Mouse (Mus musculus) intestine, embryonic 14.5 days (tissue): ENCODE measurements around the gene Ska2. TPM values are rescaled to one million over a fixed set of nuclear protein-coding genes. Genes with fewer than 3 reads are reported as not detected.

Experiments
- ATAC-seq: fragments of 200-750 bp; cut with Nextera tagmentation; replicated peaks from 2 replicates; pipeline ENCODE4 v1.8.0; 2017; ENCODE audit warnings: low read depth, moderate number of reproducible peaks, moderate TSS enrichment, moderate library complexity; ENCODE audit not compliant: low FRiP score, low TSS enrichment
- DNase-seq: peaks from one replicate; pipeline ENCODE4 v3.0.0-alpha.2; 2018; ENCODE audit warnings: low spot score
- H3K27ac ChIP-seq: fragments of 300-500 bp; sonication (generic); 2 replicates; pipeline ENCODE4 v1.5.1; 2014; ENCODE audit warnings: low read depth, mild to moderate bottlenecking, control low read depth
- H3K27me3 ChIP-seq: fragments of 300-500 bp; sonication (generic); replicated peaks from 2 replicates; pipeline ENCODE4 v1.6.1; 2014; ENCODE audit warnings: low read length, control low read depth; ENCODE audit not compliant: control insufficient read depth, insufficient read depth
- H3K36me3 ChIP-seq: fragments of 300-500 bp; sonication (generic); 2 replicates; pipeline ENCODE4 v1.6.1; 2014; ENCODE audit warnings: low read length, control low read depth; ENCODE audit not compliant: control insufficient read depth, insufficient read depth
- H3K4me1 ChIP-seq: fragments of 300-500 bp; sonication (generic); replicated peaks from 2 replicates; pipeline ENCODE4 v1.6.1; 2014; ENCODE audit warnings: low read length, control low read depth, mixed read lengths; ENCODE audit not compliant: control insufficient read depth, insufficient read depth
- H3K4me2 ChIP-seq: fragments of 300-500 bp; sonication (generic); 2 replicates; pipeline ENCODE4 v1.6.1; 2014; ENCODE audit warnings: low read length
- H3K4me3 ChIP-seq: fragments of 300-500 bp; sonication (generic); 2 replicates; pipeline ENCODE4 v1.5.1; 2014; ENCODE audit warnings: low read depth, low read length, control low read depth, mixed read lengths
- H3K9ac ChIP-seq: fragments of 300-500 bp; sonication (generic); 2 replicates; pipeline ENCODE4 v1.6.1; 2014; ENCODE audit warnings: mild to moderate bottlenecking, low read length
- H3K9me3 ChIP-seq: fragments of 300-500 bp; sonication (generic); 2 replicates; pipeline ENCODE4 v1.6.1; 2016; ENCODE audit warnings: low read length, control low read depth; ENCODE audit not compliant: control insufficient read depth
- WGBS: fragments of 180-500 bp; shearing (Covaris S2); extraction: QIAGEN DNeasy Blood & Tissue Kit; methylation state at CpG from one replicate; pipeline ENCODE4 v1.1.7; 2014; 5-methylcytosine and 5-hydroxymethylcytosine counted together
- polyA plus RNA-seq: library from polyadenylated mRNA; unstranded; fragments of >200 nt; fragmentation: Nextera tagmentation; extraction: Ambion mirVana; gene quantifications from 2 replicates; pipeline ENCODE4 v1.2.1, GENCODE M21; 2014

Gene Ska2
- polyA plus RNA-seq, 1 experiment from 2014 or later = 52.4 TPM

GRCm38 (mm10) chr11:87087142-87087541, 21.9 kb upstream of the Ska2 start:
- 56% methylated on average over 2 of the region's 2 CpGs for WGBS
- ATAC-seq = no peak
- Histone ChIP-seq H3K9me3 (no peaks in the 10 kb centered on the region), H3K9ac (peak overlapping the region; percentile 77), H3K36me3 (peaks cover 59% of the 10 kb centered on the region), H3K4me3 (peak overlapping the region; percentile 89), H3K27ac (no peak overlapping the region), H3K4me2 (peak overlapping the region; percentile 83), H3K27me3 (no peaks in the 10 kb centered on the region), H3K4me1 (peaks cover 22% of the 10 kb centered on the region)
- no peak for DNase-seq

DNA sequence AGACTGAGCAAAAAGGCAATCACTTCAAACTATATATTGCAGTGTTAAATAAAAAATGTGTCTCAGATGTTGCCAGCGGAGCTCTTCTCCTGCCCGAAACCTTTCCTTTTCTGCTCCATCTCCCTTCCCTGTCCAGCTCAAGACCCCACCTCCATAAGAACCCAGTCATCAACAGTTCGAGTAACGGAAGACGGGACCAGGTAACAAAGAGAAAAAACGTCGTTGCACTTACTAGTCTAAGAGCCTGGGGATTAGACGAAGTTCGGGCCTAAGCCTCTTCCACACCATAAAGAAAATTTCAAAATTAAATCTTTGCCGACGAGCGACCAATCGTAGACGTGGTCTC, 652 bp upstream of the Ska2 start, which contains the start of gene Prr11:
TSS of gene Prr11 (minus strand) at position 300 of the 346 bp plus-strand sequence.
- peak within 1 kb of the TSS; percentile 97 for H3K27ac ChIP-seq
- H3K4me3 ChIP-seq = peak within 1 kb of the TSS; percentile 99
- peaks cover 9% of the 10 kb centered on the region for H3K4me1 ChIP-seq
- under 1% methylated on average over 14 of the region's 14 CpGs for WGBS
- peaks cover 52% of the 10 kb centered on the region for H3K36me3 ChIP-seq
- ATAC-seq = no peak
- no peaks in the 10 kb centered on the region for H3K27me3 ChIP-seq
- DNase-seq = no peak
- H3K9ac ChIP-seq = peak within 1 kb of the TSS; percentile 98
- no peaks in the 10 kb centered on the region for H3K9me3 ChIP-seq
- peak within 1 kb of the TSS; percentile 83 for H3K4me2 ChIP-seq

- no peak for ATAC-seq
- H3K9ac ChIP-seq = peak overlapping the region; percentile 98
Observed at GRCm38 (mm10) chr11:87109519-87110171, 611 bp downstream of the Ska2 start.

DNA sequence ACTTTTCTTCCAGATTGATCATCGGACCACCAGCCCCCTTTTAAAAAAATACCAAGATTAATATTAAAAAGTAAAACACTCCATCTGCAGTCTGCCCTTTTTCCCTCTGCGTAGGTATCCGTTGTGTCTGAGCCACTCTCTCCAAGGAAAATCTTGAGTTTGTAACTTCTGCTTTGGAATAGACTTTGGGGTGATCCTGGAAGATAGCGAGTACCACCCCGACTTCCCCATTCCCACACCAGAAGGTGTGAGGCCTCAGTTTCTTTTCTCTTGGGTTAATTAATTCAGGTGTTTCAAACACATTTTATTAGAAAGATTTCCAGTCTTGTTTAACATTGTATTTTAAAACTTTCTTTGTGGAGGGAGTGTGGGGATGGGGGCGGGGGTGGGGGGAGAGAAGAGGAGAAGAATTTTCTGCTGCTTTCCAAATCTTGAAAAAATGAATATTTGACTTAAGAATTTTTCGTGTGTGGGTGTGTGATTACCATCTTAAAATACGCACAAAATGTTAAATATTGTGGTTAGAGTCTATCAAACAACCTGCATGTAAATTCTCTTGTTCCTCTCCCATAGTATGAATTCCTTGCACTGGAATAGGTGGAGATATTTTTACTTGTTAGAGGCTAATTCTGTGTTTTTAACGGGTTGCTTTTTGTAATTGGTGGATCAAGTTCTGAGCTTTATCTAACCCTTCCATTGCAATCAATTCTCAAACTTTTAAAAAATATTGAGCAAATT, 1.3 kb downstream of the Ska2 start:
- WGBS = 5% methylated on average over 9 of the region's 9 CpGs
- no peaks in the 10 kb centered on the region for H3K27me3 ChIP-seq
- H3K9me3 ChIP-seq = no peaks in the 10 kb centered on the region
- no peak for ATAC-seq
- H3K4me1 ChIP-seq = peaks cover 9% of the 10 kb centered on the region
- H3K27ac ChIP-seq = peak overlapping the region; percentile 97
- DNase-seq = no peak
- peak overlapping the region; percentile 83 for H3K4me2 ChIP-seq
- H3K9ac ChIP-seq = peak overlapping the region; percentile 98
- H3K36me3 ChIP-seq = peaks cover 53% of the 10 kb centered on the region
- H3K4me3 ChIP-seq = peak overlapping the region; percentile 99

More at GRCm38 (mm10) chr11:87109519-87110171, 611 bp downstream of the Ska2 start:
- Histone ChIP-seq H3K36me3 (peaks cover 53% of the 10 kb centered on the region), H3K27me3 (no peaks in the 10 kb centered on the region), H3K27ac (peak overlapping the region; percentile 97), H3K4me3 (peak overlapping the region; percentile 99), H3K4me1 (peaks cover 9% of the 10 kb centered on the region), H3K9me3 (no peaks in the 10 kb centered on the region), H3K4me2 (peak overlapping the region; percentile 83)
- DNase-seq = no peak
- WGBS = under 1% methylated on average over 42 of the region's 42 CpGs

- Histone ChIP-seq H3K27ac (no peak overlapping the region), H3K4me3 (no peak overlapping the region), H3K36me3 (peaks cover 72% of the 10 kb centered on the region), H3K9ac (no peak overlapping the region), H3K27me3 (no peaks in the 10 kb centered on the region), H3K4me2 (no peak overlapping the region), H3K4me1 (0 out of 2 replicates have a peak, but pooled peaks cover 3% of the 10 kb centered on the region), H3K9me3 (no peaks in the 10 kb centered on the region)
- ATAC-seq (no peak), DNase-seq (no peak)
- 84% methylated on average over 8 of the region's 8 CpGs for WGBS
Observed at GRCm38 (mm10) chr11:87121864-87122263, 12.8 kb downstream of the Ska2 start.

- Histone ChIP-seq H3K36me3 (peaks cover 43% of the 10 kb centered on the region), H3K27me3 (no peaks in the 10 kb centered on the region), H3K9me3 (no peaks in the 10 kb centered on the region), H3K4me2 (peak overlapping the region; percentile 61), H3K27ac (no peak overlapping the region; the same call in 1 of the 2 replicates), H3K4me1 (peaks cover 9% of the 10 kb centered on the region; the same call in 1 of the 2 replicates), H3K9ac (peak overlapping the region; percentile 57; the same call in 1 of the 2 replicates), H3K4me3 (no peak overlapping the region)
- no peak for ATAC-seq
- DNase-seq = no peak
- 59% methylated on average over 4 of the region's 4 CpGs for WGBS
Observed at GRCm38 (mm10) chr11:87125562-87125961, 16.5 kb downstream of the Ska2 start.

- no peak for DNase-seq
- Histone ChIP-seq H3K4me3 (peak overlapping the region; percentile 90), H3K36me3 (peaks cover 39% of the 10 kb centered on the region), H3K4me2 (peak overlapping the region; percentile 61), H3K9me3 (no peaks in the 10 kb centered on the region), H3K9ac (peak overlapping the region; percentile 57), H3K4me1 (peaks cover 9% of the 10 kb centered on the region; the same call in 1 of the 2 replicates), H3K27ac (peak overlapping the region; percentile 86), H3K27me3 (no peaks in the 10 kb centered on the region)
- no peak for ATAC-seq
- WGBS = 1% methylated on average over 12 of the region's 12 CpGs
Observed at GRCm38 (mm10) chr11:87126281-87126823, 17.3 kb downstream of the Ska2 start.

- Histone ChIP-seq H3K36me3 (peaks cover 31% of the 10 kb centered on the region), H3K4me3 (peak within 1 kb of the TSS; percentile 90), H3K4me1 (peaks cover 9% of the 10 kb centered on the region; the same call in 1 of the 2 replicates), H3K27ac (peak within 1 kb of the TSS; percentile 86), H3K9me3 (no peaks in the 10 kb centered on the region), H3K9ac (peak within 1 kb of the TSS; percentile 83), H3K4me2 (peak within 1 kb of the TSS; percentile 79), H3K27me3 (no peaks in the 10 kb centered on the region)
- peak; percentile 90 for DNase-seq
- WGBS = under 1% methylated on average over 99 of the region's 105 CpGs
- ATAC-seq = peak; percentile 93
Observed at GRCm38 (mm10) chr11:87126824-87127816, 18.1 kb downstream of the Ska2 start, which contains the start of gene Trim37. Gene Trim37, plus strand, starts transcription at chr11:87127077.
